23 mouse cellular contexts compared by ENCODE assay signal in genomic region chr3:98334010-98334409, GRCm38 (mm10). TPM values are rescaled to one million over a fixed set of nuclear protein-coding genes. Genes with fewer than 3 reads are reported as not detected.
A peak's percentile ranks its signal among the peaks of the same experiment; 100 is the strongest.
DNase-seq lines count a peak whose midpoint lies in the region; ATAC-seq and TF ChIP-seq lines count a peak whose summit lies in the region.
"Had no signal": no experiment of that assay in that cellular context is flagged by ENCODE, and none has a peak within 500 bp of the region (broad histone marks: within the 10 kb centered on the region; RNA-seq: fewer than 3 reads in every experiment).

No protein-coding gene starts in this region.

- H3K27ac ChIP-seq in liver, embryonic 14.5 days, result no peak overlapping the region
- H3K27ac ChIP-seq: heart, embryonic 10.5 days; heart, embryonic 15.5 days; limb, embryonic 13.5 days; macrophage had no signal

- no peaks in the 10 kb centered on the region for H3K27me3 ChIP-seq in liver, embryonic 14.5 days (ENCODE audit: control insufficient read depth, insufficient read depth, low read length)
- H3K27me3 ChIP-seq: heart, embryonic 15.5 days; limb, embryonic 13.5 days; Patski had no signal

- no peak overlapping the region for H3K4me3 ChIP-seq in liver, embryonic 14.5 days (ENCODE audit: insufficient read depth in 1 of 2, low read depth in 2 of 2, low read length in 2 of 2)
- H3K4me3 ChIP-seq: heart, embryonic 10.5 days; heart, embryonic 15.5 days; limb, embryonic 13.5 days had no signal

- no peaks in the 10 kb centered on the region for H3K9me3 ChIP-seq in liver, embryonic 14.5 days (ENCODE audit: control insufficient read depth, low read length)
- H3K9me3 ChIP-seq: heart, embryonic 10.5 days; heart, embryonic 15.5 days; limb, embryonic 13.5 days had no signal

- WGBS in liver, embryonic 14.5 days (ENCODE audit: insufficient replicate concordance), result 56% methylated on average over 2 of the region's 2 CpGs

- H3K4me2 ChIP-seq in liver, embryonic 14.5 days (ENCODE audit: low read depth), result no peak overlapping the region
- H3K4me2 ChIP-seq: heart, embryonic 15.5 days; limb, embryonic 13.5 days had no signal

- H3K9ac ChIP-seq in liver, embryonic 14.5 days (replicated peaks), result no peak overlapping the region
- H3K9ac ChIP-seq: heart, embryonic 15.5 days; limb, embryonic 13.5 days had no signal

- peak; percentile 33 for DNase-seq in kidney, adult 9 months
- no peak for DNase-seq in kidney, postnatal 4 days
- DNase-seq in kidney, postnatal 36 days, result peak; percentile 18 to 53
- peak in 2 of 3 experiments; percentile 25 to 28 for DNase-seq in liver, embryonic 14.5 days (ENCODE audit: low read depth in 3 of 3, low spot score in 3 of 3)
- DNase-seq in layer of hippocampus, adult 9-10 months (ENCODE audit: low spot score), result no peak
- no peak for DNase-seq in thymus, postnatal 14 days
- no peak for DNase-seq in layer of hippocampus, postnatal 36 days
- DNase-seq: adrenal gland, postnatal 10 days; cerebellum, adult 8-10 months; cerebellum, postnatal 25 days; gastrocnemius, postnatal 25 days; heart, adult 11 months; lung, adult 2 months; lung, postnatal 10 days; midbrain, embryonic 14.5 days had no signal

- H3K4me1 ChIP-seq in liver, embryonic 14.5 days (replicated peaks; ENCODE audit: control insufficient read depth in 2 of 2, insufficient read depth in 2 of 2, low read length in 1 of 2), result peaks cover 5 to 35% of the 10 kb centered on the region in 2 experiments

- ATAC-seq in liver, embryonic 14.5 days (ENCODE audit: insufficient read depth), result peak; percentile 34
- ATAC-seq: forebrain, embryonic 14.5 days; hindbrain, embryonic 16.5 days; Patski had no signal

- no peak for TF ChIP-seq EP300 in liver, embryonic 14.5 days (IDR thresholded peaks at IDR 0.05; ENCODE audit: low read depth)

- no peak for TF ChIP-seq CTCF in liver, embryonic 14.5 days (IDR thresholded peaks at IDR 0.05; ENCODE audit: low read depth)

- peaks cover 4% of the 10 kb centered on the region; the same call in 1 of the 2 replicates for H3K36me3 ChIP-seq in liver, embryonic 14.5 days (replicated peaks; ENCODE audit: control insufficient read depth, insufficient read depth, low read depth)

RNA-seq across cellular contexts. Expression of gene Phgdh, which starts 5.8 kb away (rescaled TPM):
- polyA plus RNA-seq in liver, embryonic 14.5 days (2012; rRNA removed), result 114 and 121 TPM in 2 replicates
- 207 and 218 TPM in 2 replicates for polyA plus RNA-seq in liver, embryonic 14.5 days (2014; fragmentation: Nextera tagmentation; extraction: Ambion mirVana)
- 10 to 100 TPM; 69.9 to 76.2 TPM for total RNA-seq in layer of hippocampus, postnatal 36 days (2021)

RNA-seq across cellular contexts. Expression of gene Zfp697, which starts 48.3 kb away (rescaled TPM):
- polyA plus RNA-seq in liver, embryonic 14.5 days (2012; rRNA removed), result 1.4 and 1.7 TPM in 2 replicates
- 1.6 and 2.4 TPM in 2 replicates for polyA plus RNA-seq in liver, embryonic 14.5 days (2014; fragmentation: Nextera tagmentation; extraction: Ambion mirVana)
- 10 to 100 TPM; 27.8 to 28.2 TPM for total RNA-seq in layer of hippocampus, postnatal 36 days (2021)
- total RNA-seq: monocyte, adult 5-6 weeks had no signal

RNA-seq across cellular contexts. Expression of gene Hmgcs2, which starts 53.8 kb away (rescaled TPM):
- polyA plus RNA-seq in liver, embryonic 14.5 days (2012; rRNA removed), result 30.7 and 32.1 TPM in 2 replicates
- polyA plus RNA-seq in liver, embryonic 14.5 days (2014; fragmentation: Nextera tagmentation; extraction: Ambion mirVana), result 81.2 and 85.7 TPM in 2 replicates
- total RNA-seq in layer of hippocampus, postnatal 36 days (2021), result 1 to 10 TPM; 8.9 to 9.9 TPM
- total RNA-seq: monocyte, adult 5-6 weeks had no signal
- polyA plus RNA-seq: macrophage had no signal

Comparison
In these comparisons a context has a peak if more than half of its experiments do, and no peak if none do; other contexts are left out.
1. DNase-seq: peak in kidney, adult 9 months (single experiment), kidney, postnatal 36 days (2 of 2) and liver, embryonic 14.5 days (2 of 3); none in kidney, postnatal 4 days (0 of 2), layer of hippocampus, adult 9-10 months (single experiment), thymus, postnatal 14 days (single experiment) and layer of hippocampus, postnatal 36 days (0 of 2).